Mouse (Mus musculus) megakaryocyte-erythroid progenitor cell, adult 5-6 weeks (primary cell): ENCODE results near the gene Gm21972. TPM values are rescaled to one million over a fixed set of nuclear protein-coding genes. Genes with fewer than 3 reads are reported as not detected.

Experiments used
- ATAC-seq: replicated peaks from 2 replicates; pipeline ENCODE4 v1.8.0; 2016; ENCODE audit warnings: mild to moderate bottlenecking, inconsistent platforms; ENCODE audit not compliant: severe bottlenecking, poor library complexity, low FRiP score, low TSS enrichment
- total RNA-seq, 2 experiments: library from RNA; stranded (forward) in 1 of 2; stranded (reverse) in 1 of 2; fragments of 200-1000, 215-1000 nt in 1 of 2; fragments of >200 nt in 1 of 2; fragmentation: Nextera tagmentation in 1 of 2; gene quantifications; 2 replicates each; pipeline ENCODE4 v1.2.3; 2014 to 2017

Gene Gm21972
- total RNA-seq, 2 experiments from 2014 or later, result 0.46 to 36.2 TPM

DNA sequence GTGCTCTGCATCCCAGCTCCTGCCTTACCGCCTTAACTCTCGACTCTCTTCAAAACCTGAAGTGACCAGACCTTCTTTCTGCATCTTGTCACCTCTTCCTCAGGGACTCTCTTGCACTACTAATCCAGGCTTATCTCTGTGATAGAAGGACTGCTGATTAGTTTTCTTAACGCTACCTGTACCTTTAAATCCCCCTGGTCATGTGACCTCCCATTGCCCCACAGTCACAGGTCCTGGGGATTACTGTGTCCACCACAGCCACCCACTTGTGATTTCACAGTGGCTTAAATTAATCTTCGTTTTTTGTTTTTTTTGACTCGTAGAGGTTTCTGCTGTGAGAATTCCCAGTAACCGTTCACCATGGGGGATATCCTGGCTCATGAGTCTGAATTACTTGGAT lies 23.2 kb downstream of the Gm21972 start:
- no peak for ATAC-seq

- ATAC-seq, result peak; percentile 55
These were observed 26.6 kb downstream of the Gm21972 start for GRCm38 (mm10) chr1:86160059-86160458.

- peak; percentile 85 for ATAC-seq
These were observed 27.0 kb downstream of the Gm21972 start for GRCm38 (mm10) chr1:86160479-86160878.

DNA sequence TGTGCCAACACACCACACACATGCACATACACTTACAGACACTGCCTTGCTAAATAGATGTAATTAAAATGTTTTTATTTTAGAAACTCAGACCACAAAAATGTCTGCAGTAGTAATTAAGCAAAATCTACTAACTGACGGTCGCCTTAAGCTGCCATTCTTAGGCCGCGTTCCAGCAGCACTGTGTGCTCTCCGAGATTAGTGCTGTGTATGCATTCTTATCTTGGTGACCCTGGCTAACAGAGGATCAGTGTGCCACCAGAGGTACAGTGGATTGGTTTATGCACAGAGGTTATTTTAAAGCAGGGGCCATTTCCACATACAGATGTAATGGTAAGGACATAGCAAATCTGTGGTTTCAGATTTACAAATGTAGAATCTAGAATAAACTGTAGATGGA lies 27.6 kb downstream of the Gm21972 start:
- peak; percentile 88 for ATAC-seq

- no peak for ATAC-seq
These were observed 41.2 kb downstream of the Gm21972 start for GRCm38 (mm10) chr1:86174602-86175001.

GRCm38 (mm10) chr1:86176066-86176465 lies 42.6 kb downstream of the Gm21972 start:
- ATAC-seq, result no peak

DNA sequence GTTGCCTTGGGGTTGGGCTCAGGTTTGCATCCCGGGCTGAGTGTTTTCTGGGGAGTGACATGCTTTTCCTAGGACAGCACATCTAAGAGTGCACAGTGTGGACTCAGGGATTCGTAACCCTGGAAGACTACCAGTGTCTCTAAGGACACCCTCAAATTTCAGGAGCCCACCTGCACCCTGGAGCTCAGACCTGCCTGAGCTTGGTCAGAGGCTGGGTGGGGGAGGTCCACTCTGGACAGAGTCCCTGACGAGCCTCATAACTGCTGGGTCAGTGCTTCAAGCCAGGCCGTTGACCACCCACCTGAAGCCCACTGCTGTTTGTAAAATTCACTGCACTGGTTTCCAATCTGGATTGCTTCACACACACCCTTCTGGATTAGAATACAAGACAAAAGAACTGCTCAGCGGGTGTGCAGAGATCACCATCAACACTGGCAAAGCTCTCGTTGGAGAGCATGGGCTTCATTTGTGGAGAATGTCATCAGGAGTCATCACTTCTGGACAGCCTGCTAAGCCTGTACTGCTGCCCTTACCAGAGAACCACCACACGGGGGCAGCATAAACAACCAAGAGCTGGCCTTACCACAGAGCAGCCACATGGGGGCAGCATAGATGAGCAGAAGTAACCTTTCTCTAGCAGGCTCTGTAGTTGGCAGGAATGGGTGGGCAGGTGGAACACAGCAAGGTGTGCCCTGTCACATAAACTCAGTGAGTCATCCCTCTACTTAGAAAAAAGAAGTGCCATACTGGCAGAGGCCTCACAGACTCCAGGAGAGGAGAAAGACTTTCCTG lies 45.2 kb downstream of the Gm21972 start:
- ATAC-seq, result peak; percentile 76

DNA sequence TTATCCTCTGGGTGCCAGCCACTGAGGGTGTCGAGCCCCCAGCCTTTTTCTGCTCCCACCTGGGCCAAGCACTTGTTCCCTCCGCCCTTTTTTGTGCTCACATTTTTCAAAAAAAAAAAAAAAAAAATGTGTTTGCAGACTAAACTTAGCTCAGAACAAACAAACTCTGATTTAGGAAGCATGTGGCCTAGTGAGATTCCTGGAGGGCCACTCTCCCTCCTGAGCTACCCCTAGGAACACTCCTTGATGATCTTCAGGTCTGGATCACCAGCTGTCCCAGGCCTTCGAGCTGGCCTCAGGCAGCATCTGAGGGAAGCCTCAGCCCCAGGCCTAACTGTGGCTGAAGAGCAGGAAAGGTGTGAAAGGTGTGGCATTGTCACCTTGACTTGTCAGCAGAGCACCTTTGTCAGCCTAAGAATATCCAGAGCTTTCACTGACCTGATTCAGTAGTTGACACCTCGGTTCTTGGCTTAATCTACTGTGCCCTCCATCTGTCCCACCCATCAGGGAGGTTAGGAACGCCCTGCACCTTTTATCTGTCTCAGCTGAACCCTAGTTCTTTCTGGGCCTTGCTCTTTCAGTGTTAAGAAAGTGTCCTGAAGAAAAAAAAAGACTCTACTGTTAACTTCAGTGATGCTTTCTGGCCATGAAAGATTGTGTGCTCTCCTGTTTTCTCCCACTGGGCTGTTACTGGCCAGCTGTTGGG lies 48.7 kb downstream of the Gm21972 start:
- peak; percentile 62 for ATAC-seq

DNA sequence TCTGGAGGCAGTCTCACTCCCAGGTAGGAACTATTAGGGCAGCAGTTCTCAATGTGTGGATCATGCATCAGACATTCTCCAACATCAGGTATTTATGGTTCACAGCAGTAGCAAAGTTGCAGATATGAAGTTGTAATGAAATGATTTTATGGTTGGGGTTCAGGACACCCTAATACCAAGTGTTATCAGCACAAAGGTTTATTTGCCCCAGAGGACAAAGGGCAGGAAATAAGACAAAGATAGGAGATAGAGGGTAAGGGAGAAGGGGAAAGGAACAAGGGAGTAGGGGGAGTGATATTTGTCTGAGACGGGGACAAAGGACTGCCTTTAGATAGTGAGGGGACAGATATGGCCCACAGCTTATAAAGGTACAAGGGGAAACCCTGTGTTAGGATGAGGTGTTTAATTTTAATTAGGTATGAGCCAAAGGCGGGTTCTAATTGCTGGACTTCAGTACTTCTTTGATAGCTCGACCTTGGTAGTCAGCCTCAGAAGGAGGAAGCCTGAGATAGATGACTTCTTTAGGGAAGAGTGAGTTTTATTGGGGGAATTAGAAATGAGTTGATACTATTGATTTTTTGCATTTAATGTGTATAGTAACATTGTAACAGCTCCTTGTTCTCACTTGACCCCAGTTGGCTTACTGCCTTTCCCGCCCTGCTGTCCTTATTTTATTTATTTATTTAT lies 50.3 kb downstream of the Gm21972 start:
- ATAC-seq, result no peak

GRCm38 (mm10) chr1:86186762-86187161 lies 53.3 kb downstream of the Gm21972 start:
- ATAC-seq, result no peak

GRCm38 (mm10) chr1:86187856-86188255 lies 54.4 kb downstream of the Gm21972 start:
- no peak for ATAC-seq

GRCm38 (mm10) chr1:86188271-86188670 lies 54.8 kb downstream of the Gm21972 start:
- no peak for ATAC-seq

DNA sequence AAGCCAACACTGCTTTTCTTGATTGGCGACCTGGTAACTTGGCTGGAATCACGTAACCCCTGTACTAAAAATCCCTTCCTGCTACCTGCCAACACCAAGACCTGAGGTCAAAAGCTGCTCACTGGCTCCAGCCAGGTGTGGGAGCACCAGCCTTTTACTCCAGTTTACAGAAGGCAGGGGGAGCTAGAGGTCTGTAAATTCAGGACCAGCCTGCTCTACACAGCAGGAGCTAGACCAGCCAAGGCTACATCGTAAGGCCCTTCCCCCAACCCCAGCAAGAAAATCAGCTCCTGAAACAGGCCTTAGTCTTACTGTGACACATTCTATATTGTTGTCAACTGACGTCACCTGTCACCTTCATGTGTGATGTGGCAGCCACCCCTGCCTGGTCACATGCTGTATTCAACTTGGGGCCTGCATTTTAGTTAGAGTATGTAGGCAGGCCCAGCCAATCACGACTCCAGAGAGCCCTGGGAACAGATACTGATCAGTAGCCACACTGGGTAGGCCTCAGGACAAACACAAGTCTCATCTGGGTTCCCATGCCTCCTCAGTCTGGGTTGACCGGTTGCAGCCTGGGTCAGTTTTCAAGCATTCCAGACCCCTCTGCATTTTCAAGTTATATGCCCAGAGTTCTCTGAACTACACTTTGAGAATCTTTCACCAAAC lies 55.7 kb downstream of the Gm21972 start:
- peak; percentile 38; the same call in 1 of the 2 replicates for ATAC-seq

DNA sequence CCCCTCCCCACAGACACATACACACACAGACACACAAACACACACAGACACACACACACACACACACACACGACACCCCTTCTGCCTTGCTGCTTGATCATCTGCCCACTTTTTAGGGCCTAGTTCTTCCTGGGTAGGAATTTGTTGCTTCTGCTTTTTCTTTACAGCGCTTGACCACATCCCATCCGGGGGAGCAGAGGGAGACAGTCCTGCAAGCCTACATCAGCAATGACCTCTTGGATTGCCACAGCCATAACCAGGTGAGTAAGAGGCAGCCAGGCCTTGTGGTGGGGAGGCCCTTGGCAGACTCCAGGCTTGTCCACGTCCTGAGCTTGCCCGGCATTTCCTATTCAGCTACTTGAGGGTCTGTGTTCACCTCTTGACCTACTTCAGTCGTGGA lies 57.4 kb downstream of the Gm21972 start:
- no peak for ATAC-seq

GRCm38 (mm10) chr1:86194044-86194443 lies 60.6 kb downstream of the Gm21972 start:
- no peak for ATAC-seq

GRCm38 (mm10) chr1:86198276-86198675 lies 64.8 kb downstream of the Gm21972 start:
- ATAC-seq, result no peak

GRCm38 (mm10) chr1:86199026-86199425 lies 65.6 kb downstream of the Gm21972 start:
- ATAC-seq, result no peak

DNA sequence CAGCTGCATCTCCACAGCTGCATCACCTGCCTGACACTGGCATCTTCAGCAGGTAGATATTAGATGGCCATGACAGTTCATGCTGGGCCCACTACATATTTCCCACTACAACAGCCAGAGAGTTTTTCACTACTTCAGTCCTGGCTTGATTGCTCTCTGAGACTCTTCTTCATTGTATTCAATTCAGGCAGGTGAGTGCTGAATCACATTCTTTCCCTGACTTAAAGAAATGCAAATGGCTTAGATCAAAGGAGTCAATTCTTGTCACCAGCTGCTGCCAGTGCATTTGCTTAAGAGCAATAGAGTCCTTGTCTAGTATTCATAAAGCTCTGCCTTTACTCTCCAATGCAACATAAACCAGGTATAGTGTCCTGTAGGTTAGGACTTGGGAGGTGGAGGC lies 67.9 kb downstream of the Gm21972 start:
- no peak for ATAC-seq

GRCm38 (mm10) chr1:86202617-86203219 lies 69.3 kb downstream of the Gm21972 start:
- no peak for ATAC-seq
